Mouse (Mus musculus) left cerebral cortex, adult 2 months (tissue): ENCODE measurements around the gene Shc3. TPM values are rescaled to one million over a fixed set of nuclear protein-coding genes. Genes with fewer than 3 reads are reported as not detected.
A peak's percentile ranks its signal among the peaks of the same experiment; 100 is the strongest.

Experiments used
- DNase-seq, 2 experiments: peaks; one replicate each; pipeline ENCODE4 v3.0.0; 2021 to 2022; ENCODE audit warnings: low spot score in 2 of 2, mixed read lengths in 1 of 2; ENCODE audit errors: extremely low spot score in 1 of 2
- H3K27ac ChIP-seq: fragments of 200-600 bp; 2 replicates; pipeline ENCODE4 v1.8.1; 2022
- H3K4me3 ChIP-seq: fragments of 200-600 bp; 2 replicates; pipeline ENCODE4 v1.8.1; 2022
- CTCF ChIP-seq: fragments of 200-600 bp; IDR thresholded peaks from 2 replicates; pipeline ENCODE4 v1.8.1; 2022; ENCODE audit warnings: antibody characterized with exemption, mild to moderate bottlenecking, moderate library complexity
- intact Hi-C: fragments of 180-260 bp; cut with DNase I; formaldehyde crosslinking; loops from one replicate; pipeline ENCODE4 v1.15.1; 2025
- total RNA-seq, 2 experiments: library from RNA; stranded (reverse); gene quantifications; 2 replicates each; pipeline ENCODE4 v1.2.3; 2021

Shc3 gene
- total RNA-seq, 2 experiments from 2014 or later: 234 to 242 TPM

- Histone ChIP-seq H3K4me3 (peak overlapping the region; percentile 86), H3K27ac (peak overlapping the region; percentile 84)
- TF ChIP-seq CTCF: no peak
- peak; percentile 36 to 54 for DNase-seq
- intact Hi-C loops: loop anchor here (2.0 kb wide), 1 partner anchor 39 kb away; no protein-coding TSS in a partner anchor
These were observed 1.8 kb downstream of the Shc3 start for GRCm38 (mm10) chr13:51567411-51567851.

GRCm38 (mm10) chr13:51567078-51567395 lies 2.2 kb downstream of the Shc3 start:
- Histone ChIP-seq H3K27ac (peak overlapping the region; percentile 84), H3K4me3 (peak overlapping the region; percentile 86)
- intact Hi-C loops: loop anchor here (2.0 kb wide), 1 partner anchor 38 kb away; no protein-coding TSS in a partner anchor
- peak; percentile 41 for DNase-seq
- TF ChIP-seq CTCF: no peak

GRCm38 (mm10) chr13:51566371-51567077 lies 2.7 kb downstream of the Shc3 start:
- DNase-seq: peak in 1 of 2 experiments; percentile 34
- intact Hi-C loops: loop anchor here (2.0 kb wide), 1 partner anchor 38 kb away; no protein-coding TSS in a partner anchor
- H3K4me3 ChIP-seq: peak overlapping the region; percentile 86
- H3K27ac ChIP-seq: peak overlapping the region; percentile 84
- TF ChIP-seq CTCF: no peak; the same call in 1 of the 2 replicates

- no peak for DNase-seq
- intact Hi-C loops: loop anchor here (1.0 kb wide), 1 partner anchor 39 kb away; no protein-coding TSS in a partner anchor
- peak overlapping the region; percentile 86 for H3K4me3 ChIP-seq
- no peak overlapping the region for H3K27ac ChIP-seq
- TF ChIP-seq CTCF: no peak
These were observed 4.5 kb downstream of the Shc3 start for GRCm38 (mm10) chr13:51564741-51565140.

- intact Hi-C loops: no loop called here
- TF ChIP-seq CTCF: no peak
- no peak overlapping the region for H3K4me3 ChIP-seq
- no peak for DNase-seq
- H3K27ac ChIP-seq: no peak overlapping the region
These were observed 15.9 kb downstream of the Shc3 start for GRCm38 (mm10) chr13:51553343-51553742.

- no peak overlapping the region for H3K4me3 ChIP-seq
- intact Hi-C loops: no loop called here
- no peak for DNase-seq
- TF ChIP-seq CTCF: no peak
- no peak overlapping the region for H3K27ac ChIP-seq
These were observed 17.0 kb downstream of the Shc3 start for GRCm38 (mm10) chr13:51552233-51552632.

GRCm38 (mm10) chr13:51551824-51552223 lies 17.4 kb downstream of the Shc3 start:
- H3K4me3 ChIP-seq: no peak overlapping the region

GRCm38 (mm10) chr13:51539816-51540215 lies 29.4 kb downstream of the Shc3 start:
- no peak for DNase-seq
- Histone ChIP-seq H3K27ac (no peak overlapping the region), H3K4me3 (no peak overlapping the region)
- no peak for TF ChIP-seq CTCF
- intact Hi-C loops: no loop called here

More at GRCm38 (mm10) chr13:51551824-51552223, 17.4 kb downstream of the Shc3 start:
- TF ChIP-seq CTCF: no peak
- no peak for DNase-seq
- H3K27ac ChIP-seq: no peak overlapping the region
- intact Hi-C loops: no loop called here

- Histone ChIP-seq H3K4me3 (no peak overlapping the region), H3K27ac (no peak overlapping the region)
- TF ChIP-seq CTCF: no peak
- intact Hi-C loops: no loop called here
- no peak for DNase-seq
These were observed 33.9 kb downstream of the Shc3 start for GRCm38 (mm10) chr13:51535326-51535725.

GRCm38 (mm10) chr13:51526480-51526879 lies 42.7 kb downstream of the Shc3 start:
- TF ChIP-seq CTCF: no peak
- intact Hi-C loops: no loop called here
- H3K4me3 ChIP-seq: no peak overlapping the region
- DNase-seq: peak; percentile 52 to 55
- H3K27ac ChIP-seq: peak overlapping the region; percentile 82

GRCm38 (mm10) chr13:51524316-51524715 lies 44.9 kb downstream of the Shc3 start:
- intact Hi-C loops: no loop called here
- no peak for DNase-seq
- TF ChIP-seq CTCF: no peak
- Histone ChIP-seq H3K4me3 (no peak overlapping the region), H3K27ac (no peak overlapping the region)

- DNase-seq: peak in 1 of 2 experiments; percentile 23
- TF ChIP-seq CTCF: no peak
- intact Hi-C loops: no loop called here
These were observed 45.9 kb downstream of the Shc3 start for GRCm38 (mm10) chr13:51523311-51523710.

GRCm38 (mm10) chr13:51518880-51519279 lies 50.3 kb downstream of the Shc3 start:
- intact Hi-C loops: no loop called here
- Histone ChIP-seq H3K4me3 (no peak overlapping the region), H3K27ac (no peak overlapping the region)
- no peak for TF ChIP-seq CTCF
- peak in 1 of 2 experiments; percentile 5 for DNase-seq

More at GRCm38 (mm10) chr13:51523311-51523710, 45.9 kb downstream of the Shc3 start:
- Histone ChIP-seq H3K27ac (no peak overlapping the region), H3K4me3 (no peak overlapping the region)
